Mouse (Mus musculus) thymus, adult 2 months (tissue): ENCODE data around the gene Acbd4.

Source experiments
- CTCF ChIP-seq: fragments of 200-500 bp; IDR thresholded peaks from 2 replicates; pipeline ENCODE4 v1.5.1; 2012; ENCODE audit warnings: mild to moderate bottlenecking, control low read depth, low read length, moderate library complexity, borderline replicate concordance; ENCODE audit not compliant: control insufficient read depth, poor library complexity, insufficient read depth; ENCODE audit errors: extremely low read depth
- POLR2A ChIP-seq: fragments of 200-500 bp; IDR thresholded peaks from 2 replicates; pipeline ENCODE4 v1.6.1; 2012; ENCODE audit warnings: mild to moderate bottlenecking, low read length, control low read depth, moderate library complexity; ENCODE audit not compliant: control insufficient read depth, poor library complexity, insufficient read depth; ENCODE audit errors: extremely low read depth

GRCm38 (mm10) chr11:103068884-103069283, 32.6 kb upstream of the Acbd4 start:
- TF ChIP-seq CTCF (no peak), POLR2A (no peak)
